Mouse (Mus musculus) adrenal gland, postnatal 36 days (tissue): ENCODE data around the gene Ift57. TPM values are rescaled to one million over a fixed set of nuclear protein-coding genes. Genes with fewer than 3 reads are reported as not detected.

Source experiments
- DNase-seq, 2 experiments: peaks; one replicate each; pipeline ENCODE4 v3.0.0; 2021; ENCODE audit warnings: mixed read lengths in 1 of 2
- total RNA-seq, 2 experiments: library from RNA; stranded (reverse); gene quantifications; 2 replicates each; pipeline ENCODE4 v1.2.3; 2021

Ift57 gene
- total RNA-seq, 2 experiments from 2014 or later: 29.3 to 38.5 TPM

DNA sequence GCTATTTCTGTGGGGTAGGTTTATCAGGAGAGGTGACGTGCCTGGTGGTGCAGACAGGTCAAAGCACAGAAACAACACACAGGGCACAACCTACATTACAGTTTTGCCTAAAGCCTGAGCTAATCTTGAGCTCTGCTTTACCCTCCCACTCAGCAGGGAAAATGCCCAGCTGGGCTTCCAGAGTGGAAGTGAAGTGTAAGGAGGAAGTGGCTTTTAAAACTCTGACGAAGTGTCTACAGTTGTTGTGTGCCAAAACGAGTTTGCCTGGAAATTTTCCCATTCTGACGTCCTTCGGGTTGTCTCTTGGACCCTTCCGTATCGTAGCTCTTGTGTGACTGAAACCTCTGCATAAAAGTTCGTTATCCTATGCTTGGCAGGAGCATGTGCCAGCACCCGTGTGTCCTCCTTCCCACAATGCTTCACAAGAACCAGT lies 93.4 kb downstream of the Ift57 start:
- DNase-seq: peak in 1 of 2 experiments; percentile 33

DNA sequence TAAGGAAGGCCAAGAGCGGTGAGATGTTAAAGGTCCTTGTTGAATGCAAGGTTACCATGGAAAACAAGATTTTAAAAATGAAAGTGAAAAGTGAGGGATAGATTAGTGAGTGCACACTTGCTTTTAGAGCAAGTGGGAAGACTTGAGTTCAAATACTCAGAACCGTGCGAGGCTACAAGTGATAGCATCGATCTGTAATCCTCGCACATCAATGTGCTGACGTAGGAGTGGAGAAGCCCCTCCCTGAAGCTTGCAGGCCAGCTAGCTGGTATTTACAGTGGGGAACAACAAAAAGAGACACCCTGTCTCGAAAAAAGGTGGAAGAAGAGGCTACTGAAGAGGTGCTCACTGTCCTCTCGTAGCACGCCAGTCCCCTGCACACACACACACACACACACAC lies 94.6 kb downstream of the Ift57 start:
- no peak for DNase-seq

DNA sequence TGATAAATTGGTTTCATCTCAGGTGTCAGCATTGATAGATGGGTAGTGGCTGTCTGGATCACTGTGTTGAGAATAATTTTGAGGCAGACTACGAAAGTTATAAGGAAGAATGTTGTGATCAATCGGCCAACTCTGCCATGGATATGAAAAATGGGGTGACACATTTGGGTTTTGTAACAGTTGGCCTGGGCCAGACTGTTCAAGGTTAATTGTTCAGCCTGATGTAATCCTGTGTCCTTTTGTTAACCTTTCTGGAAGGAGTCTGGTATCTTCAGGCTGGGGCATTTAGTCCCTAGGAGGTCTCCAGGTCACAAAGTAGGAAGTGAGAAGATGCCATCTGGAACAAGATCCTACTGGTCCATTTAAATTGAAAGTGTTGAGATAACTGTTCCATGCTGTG lies 97.2 kb downstream of the Ift57 start:
- peak in 1 of 2 experiments; percentile 27 for DNase-seq

DNA sequence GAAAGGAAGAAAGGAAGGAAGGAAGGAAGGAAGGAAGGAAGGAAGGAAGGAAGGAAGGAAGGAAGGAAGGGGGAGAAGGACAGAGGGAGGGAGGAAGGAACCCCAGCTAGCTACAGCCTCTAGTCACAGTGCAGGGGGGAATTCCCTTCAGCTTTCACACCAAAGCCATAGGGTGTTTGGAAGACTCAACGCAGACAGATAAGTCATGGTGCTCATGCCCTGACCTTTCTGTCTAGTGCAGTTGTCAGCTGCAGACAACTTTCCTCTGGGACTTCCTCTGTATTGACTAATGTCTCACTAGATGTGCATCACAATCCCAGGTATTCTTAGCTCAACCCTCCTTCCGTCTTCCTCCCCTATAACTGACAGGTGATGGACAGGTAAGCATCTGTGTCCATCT lies 97.9 kb downstream of the Ift57 start:
- DNase-seq: no peak

DNA sequence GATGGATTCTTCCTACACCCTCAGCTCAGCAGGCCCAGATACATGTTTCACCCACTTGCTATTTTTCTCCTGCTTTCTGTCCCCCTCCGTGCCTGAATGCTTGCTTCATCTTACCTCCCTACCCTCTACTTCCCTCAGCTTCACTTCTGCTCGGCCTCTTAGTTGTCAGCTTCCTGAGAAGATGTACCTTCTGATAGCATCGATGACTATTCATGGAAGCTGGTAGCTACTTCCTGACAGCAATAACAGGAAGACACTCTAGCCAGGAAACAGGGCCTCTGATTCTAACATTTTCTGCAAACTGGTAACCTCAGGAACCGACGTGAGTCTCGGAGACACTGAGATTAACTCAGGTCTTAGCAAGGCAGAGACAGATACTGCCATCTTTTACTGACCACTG lies 99.8 kb downstream of the Ift57 start:
- DNase-seq: no peak

DNA sequence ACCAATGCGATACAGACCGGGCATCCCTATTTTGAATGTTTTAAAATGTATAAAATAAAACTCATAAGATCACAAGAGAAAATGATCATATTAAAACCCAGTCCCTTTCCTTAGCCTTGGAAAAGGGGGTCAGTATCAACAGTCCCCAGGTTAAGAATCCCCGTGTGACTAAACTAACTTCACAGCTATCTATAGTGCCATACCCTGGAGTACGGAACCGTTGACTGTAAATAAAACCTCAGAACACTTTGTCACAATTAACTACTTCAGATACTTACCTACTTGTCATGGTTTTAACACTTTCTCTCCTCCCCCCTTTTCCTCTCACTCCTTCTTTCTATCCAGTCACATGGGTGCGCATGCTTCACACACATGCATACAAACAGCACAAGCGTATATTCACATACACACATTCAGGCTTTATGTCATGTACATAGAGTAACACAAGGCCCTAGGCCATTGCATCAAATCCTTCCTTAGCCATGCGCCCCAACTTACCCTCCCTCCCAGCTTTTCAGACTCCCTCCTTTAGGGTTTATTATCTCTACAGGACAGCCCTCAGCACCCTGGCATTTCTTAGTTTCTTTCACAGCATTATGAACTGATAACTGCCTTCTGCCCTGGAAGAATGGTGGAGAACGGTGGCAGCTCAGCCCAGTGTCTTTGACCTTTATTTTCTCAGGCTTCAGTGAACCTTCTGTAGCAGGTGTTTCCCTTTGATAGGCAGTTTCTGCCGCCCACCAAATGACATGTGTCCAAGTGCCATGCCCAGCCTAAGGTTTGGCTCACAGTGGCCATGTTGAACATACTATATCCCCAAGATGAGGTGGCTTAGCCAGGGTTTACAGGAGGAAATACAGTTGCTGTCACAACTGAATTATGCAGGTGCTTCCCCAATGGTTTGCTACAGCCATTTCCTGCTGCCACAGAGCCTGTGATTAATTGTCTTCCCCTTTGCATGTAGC lies 100.8 kb downstream of the Ift57 start, which contains the start of gene Cd47:
Cd47 (plus strand) TSS at position 937 of the 965 bp plus-strand sequence.
- DNase-seq: peak; percentile 16 to 37

DNA sequence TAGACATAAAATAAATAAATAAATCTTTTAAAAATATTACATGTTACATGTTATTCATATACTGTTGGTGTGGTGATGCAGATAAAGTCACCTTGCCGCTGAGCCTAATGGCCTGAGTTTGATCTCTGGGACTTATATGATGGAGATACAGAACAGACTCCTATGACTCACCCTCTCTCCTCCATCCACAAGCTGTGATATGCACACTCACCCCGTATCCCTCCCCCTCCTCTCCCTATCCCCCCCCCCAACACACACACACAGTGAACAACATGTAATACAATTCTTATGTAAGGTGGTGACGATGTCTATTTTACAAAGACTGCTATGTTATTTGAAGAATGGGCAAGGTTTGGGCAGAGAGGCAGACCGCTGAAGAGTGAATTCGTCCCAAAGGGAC lies 102.0 kb downstream of the Ift57 start:
- no peak for DNase-seq

DNA sequence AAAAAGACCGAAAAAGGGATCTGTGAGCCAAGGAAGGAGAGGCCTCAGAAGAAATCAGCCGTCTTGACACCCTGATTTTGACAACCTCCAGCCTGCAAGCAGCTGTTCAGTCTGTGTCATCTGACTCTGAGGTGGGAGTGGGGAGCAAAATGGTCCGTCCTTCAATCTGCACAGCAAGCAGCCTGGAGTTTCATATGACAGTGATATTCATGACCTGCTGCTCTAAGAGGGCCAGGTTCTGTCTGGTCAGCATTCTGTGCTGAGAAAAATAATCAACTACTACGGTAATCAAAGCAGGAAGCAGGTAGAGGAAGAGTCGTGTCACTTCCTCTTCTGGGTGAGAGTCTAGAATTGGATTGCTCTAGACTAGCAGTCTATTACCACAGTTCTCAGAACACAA lies 102.4 kb downstream of the Ift57 start:
- DNase-seq: no peak

DNA sequence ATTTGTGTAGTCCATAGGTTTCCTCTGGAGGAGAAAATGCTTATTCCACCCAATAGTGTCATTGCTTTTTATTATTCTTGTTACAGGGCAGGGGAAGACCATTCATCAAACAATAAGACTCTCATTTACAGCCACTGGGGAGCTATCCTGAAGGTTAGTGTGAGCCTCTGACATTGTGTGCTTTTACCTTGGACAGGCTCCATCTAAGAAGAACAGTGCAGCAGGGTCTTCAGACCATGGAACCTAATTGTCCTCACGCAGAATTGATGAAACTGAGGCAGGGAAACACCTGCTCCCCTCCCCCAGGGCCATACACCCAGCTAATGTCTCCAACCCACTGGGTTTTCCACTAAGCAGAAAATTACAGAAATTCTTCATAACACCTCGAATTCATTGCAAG lies 104.0 kb downstream of the Ift57 start:
- DNase-seq: no peak

DNA sequence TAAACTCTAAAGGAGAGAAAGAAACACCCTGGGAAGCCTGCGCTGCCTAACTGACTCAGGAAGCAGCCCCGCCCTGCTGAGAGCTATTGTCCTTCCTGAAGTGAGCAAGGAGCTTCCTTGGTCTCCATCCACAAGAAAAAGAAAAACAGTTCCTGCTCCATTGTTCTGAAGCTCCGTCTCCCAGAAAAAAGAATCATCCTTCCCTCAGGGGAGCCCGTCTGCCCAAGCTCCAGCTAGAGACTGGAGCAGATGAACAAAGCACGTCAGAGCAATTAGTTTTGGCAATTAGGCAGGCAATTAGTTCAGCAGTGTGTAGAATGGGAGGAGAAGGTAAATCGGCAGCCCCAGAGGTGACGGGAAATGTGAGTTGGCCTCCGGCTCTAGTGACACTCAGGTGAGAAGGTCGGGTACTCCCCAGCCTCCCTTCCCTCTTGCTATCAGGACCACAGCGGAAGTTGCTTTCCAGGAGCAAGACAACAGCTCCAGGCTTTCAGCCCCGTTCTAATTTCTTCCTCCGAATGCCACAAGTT lies 105.0 kb downstream of the Ift57 start:
- peak in 1 of 2 experiments; percentile 27 for DNase-seq

DNA sequence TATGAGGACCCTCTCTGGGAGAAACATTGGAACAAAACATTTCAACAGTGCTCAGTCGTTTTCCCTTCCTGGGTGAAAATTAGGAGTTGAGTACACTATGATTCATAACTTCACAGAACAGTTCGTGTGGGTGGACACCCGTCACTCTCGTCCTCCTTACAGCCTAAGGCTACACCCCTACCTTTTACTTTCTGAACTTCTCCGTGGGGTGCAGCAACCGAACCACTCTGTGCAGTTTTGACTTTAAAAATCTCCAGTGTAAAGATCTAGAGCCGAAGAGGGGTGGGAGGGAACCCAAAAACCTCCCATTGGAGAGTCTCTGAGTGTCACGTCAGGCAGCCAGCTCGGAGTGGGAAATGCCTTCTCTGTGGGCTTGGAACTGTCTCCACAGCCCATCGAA lies 107.9 kb downstream of the Ift57 start:
- no peak for DNase-seq

DNA sequence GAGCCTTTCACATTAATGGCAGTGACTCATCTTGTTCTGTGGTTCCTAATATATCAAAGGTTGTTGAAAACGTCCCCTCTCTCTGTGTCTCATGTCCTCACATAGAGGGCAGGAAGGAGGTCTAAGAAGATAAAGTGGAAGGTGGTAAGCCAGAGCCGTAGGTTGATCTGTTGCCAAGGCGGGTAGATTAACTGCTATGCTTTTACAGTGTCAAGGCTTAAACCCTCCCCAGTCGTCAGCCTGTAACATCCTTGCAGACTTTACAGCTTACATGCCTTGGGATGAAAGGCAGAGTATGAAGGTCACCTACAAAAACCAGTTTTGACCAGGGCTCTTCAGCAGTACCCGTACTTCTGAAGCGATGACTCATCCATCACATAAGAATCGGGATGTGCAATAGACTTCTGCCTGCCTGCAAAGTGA lies 108.4 kb downstream of the Ift57 start:
- DNase-seq: peak; percentile 15 to 22

DNA sequence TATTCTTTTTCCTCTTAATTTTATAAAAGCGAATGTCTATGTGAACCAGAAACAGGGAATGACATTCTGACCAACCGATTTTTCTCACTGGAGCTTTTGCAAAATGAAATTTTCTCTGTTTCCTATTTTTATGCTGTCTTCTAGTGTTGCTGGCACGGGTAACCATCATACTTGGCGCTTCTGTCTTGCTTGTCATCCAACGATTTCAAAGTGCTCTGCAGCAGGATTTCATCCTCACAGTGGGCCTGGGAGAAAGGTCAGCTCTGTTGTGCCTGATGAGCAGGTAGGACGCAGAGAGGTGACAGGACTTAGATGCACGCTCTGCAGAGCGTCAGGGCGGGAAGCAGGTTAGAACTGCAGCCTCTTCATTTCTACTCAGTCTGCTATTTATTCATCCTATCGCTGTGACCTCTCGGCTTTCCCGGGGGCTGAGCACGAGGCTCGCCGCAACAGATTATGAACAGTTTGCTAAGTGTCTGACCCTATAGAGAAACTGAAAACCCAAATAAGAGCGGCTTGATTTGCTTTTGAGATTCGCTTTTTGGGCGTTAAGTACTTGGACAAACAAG lies 108.9 kb downstream of the Ift57 start:
- DNase-seq: no peak

DNA sequence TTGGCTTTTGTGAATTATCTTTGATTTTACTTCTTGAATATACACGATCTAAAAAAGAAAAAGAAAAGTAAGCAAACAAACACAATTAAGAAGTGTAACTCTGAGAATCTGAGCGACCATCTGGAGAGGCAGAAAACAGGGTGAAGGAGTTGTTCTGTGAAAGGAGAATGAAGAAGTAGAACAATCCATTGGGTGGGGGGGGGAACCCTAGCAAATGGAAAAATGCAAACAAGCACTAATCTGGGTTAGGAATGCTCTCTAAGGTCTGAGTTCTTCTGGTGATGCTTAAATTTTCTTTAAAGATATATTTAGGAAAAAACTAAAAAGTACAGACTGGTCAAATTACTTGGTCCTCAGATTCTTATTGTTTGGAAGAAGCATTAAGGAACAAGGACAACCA lies 112.9 kb downstream of the Ift57 start:
- DNase-seq: no peak

DNA sequence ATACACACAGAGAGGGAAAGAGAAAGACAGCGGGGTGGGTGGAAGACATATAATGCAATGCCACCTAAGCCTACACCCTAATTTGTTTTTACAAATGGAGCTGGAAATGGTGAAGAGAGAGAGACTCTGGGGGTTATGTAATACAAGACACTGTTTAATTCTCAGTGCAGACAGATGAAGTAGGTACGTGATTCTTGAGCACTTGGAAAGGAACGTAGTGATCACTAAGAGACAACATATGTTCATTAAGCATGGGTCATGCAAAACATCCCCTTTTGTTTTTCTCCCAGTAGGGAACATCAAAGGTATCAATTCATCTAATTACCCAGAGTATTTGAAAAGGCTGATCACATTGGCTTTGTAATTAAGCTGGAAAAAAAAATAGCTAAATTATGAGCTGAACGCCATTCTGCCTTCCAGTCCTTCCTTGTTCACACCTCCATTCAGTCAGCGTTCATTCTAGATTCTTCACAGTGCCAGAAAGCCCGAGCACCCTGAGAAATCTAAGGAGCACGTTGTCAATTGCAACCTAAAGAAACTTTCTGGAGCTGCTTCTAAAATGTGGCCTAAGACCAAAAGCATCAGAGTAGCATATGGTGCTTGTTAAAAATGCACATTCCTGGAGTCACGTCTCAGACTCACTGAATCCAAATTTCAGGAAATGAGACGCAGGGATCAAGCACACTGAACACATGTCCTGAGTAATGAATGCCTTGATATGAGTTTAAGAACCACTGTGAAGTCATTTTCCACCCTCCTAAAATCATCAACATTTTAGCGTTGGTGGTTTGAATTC lies 114.0 kb downstream of the Ift57 start:
- no peak for DNase-seq

DNA sequence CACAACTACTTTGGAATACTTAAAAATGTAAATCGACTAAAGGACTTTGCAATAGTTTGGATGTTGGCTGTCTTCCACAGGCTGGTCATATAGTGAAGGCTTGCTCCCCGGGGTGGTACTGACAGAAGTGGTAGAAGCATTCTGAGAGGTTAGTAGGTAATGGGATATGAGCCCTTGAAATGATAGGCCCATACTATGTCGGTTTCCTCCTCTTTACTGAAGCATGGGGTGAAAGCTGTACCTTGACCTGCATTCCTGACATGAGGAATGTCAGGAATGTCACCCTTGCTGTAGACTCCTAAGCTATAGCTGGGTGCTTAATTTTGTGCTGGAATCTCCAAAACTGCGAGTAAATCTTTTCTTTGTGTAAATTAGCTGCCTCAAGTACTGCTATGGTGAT lies 115.4 kb downstream of the Ift57 start:
- DNase-seq: no peak

Other genes with a start within 250 kb of the Ift57 start
- 100 to 1,000 TPM in 1 of 2 experiments, 10 to 100 TPM in 1; 89.6 to 233 TPM for gene Cd47, start 101.3 kb downstream of the Ift57 start, total RNA-seq